Mouse (Mus musculus): ENCODE measurements around the gene Gm13723.

Gene Gm13723

GRCm38 (mm10) chr2:86874702-86875101 lies at the start of gene Gm13723:
Gene Gm13723, minus strand, starts transcription at chr2:86874802.
- no peak for DNase-seq (ENCODE audit: low spot score in 2 of 2)

DNA sequence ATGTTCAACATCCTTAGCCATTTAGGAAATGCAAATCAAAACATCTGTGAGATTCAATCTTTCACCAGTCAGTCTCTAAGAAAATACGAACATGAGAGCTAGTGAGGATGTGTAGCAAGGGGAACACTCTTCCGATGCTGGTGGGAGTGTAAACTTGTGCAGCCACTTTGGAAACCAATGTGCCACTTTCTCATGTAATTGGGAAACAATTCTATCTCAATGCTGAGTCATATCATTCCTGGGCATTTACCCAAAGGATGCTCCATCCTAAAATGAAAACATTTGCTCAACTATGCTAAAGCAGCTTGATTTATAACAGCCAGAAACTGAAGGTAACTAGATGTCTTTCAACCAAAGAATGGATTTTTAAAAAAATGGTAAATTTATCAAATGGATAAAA lies 31.0 kb upstream of the Gm13723 start:
- no peak for DNase-seq (ENCODE audit: low spot score in 2 of 2)

GRCm38 (mm10) chr2:86892116-86892515 lies 17.5 kb upstream of the Gm13723 start, which contains the start of gene Olfr1097:
Gene Olfr1097, minus strand, starts transcription at chr2:86892216.
- no peak for DNase-seq (ENCODE audit: low spot score in 2 of 2)

GRCm38 (mm10) chr2:86851596-86851995 lies 23.0 kb downstream of the Gm13723 start, which contains the start of gene Olfr1095:
Gene Olfr1095, minus strand, starts transcription at chr2:86851696.
- no peak for DNase-seq (ENCODE audit: low spot score in 2 of 2)

GRCm38 (mm10) chr2:86824363-86824762 lies 50.2 kb downstream of the Gm13723 start, which contains the start of gene Olfr1094:
Gene Olfr1094, plus strand, starts transcription at chr2:86824663.
- no peak for DNase-seq (ENCODE audit: low spot score in 2 of 2)

All from right cerebral cortex, postnatal 10 days (tissue).